Mouse (Mus musculus) urinary bladder, postnatal 10 days (tissue): ENCODE measurements around the gene Trmt1.

Source experiments
- DNase-seq: peaks from one replicate; pipeline ENCODE4 v3.0.0; 2022; ENCODE audit warnings: low spot score

The Trmt1 gene

GRCm38 (mm10) chr8:84731371-84732177 is 45.5 kb downstream of the Trmt1 start:
- DNase-seq, result no peak

- no peak for DNase-seq
Measured at GRCm38 (mm10) chr8:84732545-84732944, 46.4 kb downstream of the Trmt1 start.

- no peak for DNase-seq
Measured at GRCm38 (mm10) chr8:84732996-84733395, 46.9 kb downstream of the Trmt1 start.

DNA sequence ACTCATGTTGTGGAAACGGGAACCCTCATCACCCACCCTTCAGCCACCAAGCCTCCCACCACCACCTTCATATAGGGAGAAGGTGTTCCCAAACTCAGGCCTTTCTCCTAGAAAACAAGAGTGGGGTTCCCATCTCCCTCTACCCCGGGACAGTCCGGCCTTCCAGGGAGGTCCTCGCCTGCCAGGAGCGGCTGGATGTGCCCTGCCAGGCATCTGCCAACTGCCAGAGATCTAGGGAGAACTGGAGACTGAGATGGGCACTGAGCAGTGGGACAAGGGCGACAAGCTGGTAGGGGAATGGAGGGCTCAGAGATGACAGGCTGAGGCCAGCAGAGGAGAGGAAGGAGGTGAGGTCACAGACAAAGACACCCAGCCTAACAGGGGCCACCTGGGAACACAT is 47.9 kb downstream of the Trmt1 start:
- DNase-seq, result no peak

DNA sequence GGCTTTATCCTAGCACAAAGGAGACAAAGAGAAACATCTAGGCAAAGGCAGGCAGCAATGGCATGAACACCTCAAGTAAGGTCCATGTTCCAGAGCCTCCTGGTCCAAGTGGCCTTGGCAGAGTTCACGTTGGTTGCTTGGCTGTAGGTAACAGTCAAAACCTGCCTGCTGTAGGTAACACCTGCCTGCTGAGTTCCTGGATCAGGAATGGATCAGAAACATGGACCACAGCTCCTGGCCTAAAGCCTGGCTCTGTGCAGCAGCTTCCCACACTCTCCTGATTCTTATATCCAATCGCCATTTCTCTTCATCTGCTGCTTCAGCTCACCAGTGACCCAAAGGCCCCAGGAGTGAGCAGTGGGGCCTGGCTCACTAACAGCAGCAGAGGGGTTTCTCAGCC is 48.6 kb downstream of the Trmt1 start:
- no peak for DNase-seq

GRCm38 (mm10) chr8:84735597-84735996 is 49.5 kb downstream of the Trmt1 start:
- DNase-seq, result no peak

DNA sequence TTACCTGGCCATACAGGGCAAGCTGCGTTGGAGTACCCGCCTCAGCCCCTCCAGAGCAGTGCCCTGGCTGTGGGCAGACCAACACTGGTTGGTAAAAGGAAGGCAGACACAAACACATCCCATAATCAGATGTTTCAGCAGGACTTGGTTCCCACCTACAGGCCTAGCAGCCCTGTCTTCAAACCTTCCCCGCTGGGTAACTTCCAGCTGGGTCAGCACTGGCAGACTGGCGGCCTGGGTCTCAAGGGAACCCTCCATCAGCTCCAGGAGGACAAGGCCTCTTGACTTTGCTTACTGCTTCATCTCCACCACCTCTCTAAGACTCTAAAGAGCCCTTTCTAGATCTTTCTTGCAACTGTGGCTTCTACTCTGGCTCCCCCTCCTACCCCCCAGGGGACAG is 50.4 kb downstream of the Trmt1 start:
- DNase-seq, result no peak

DNA sequence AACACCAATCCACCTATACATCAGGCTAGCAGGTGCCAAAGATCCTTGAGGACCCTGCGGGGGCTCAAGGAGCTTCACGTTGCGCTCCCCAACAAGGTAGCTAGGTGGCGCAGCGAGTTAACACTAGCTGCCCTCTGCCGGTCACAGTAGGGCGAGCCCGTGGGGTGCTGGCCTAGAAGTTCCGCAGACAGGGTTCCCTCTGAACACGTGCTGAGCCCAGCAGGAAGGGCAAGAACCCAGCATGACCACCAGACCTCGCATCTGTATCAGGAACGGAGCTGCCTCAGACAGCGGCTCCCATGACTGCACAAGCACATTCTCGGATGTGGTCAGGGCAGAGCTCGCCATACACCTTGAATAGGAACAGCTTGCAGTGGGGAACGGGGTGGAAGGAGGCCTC is 51.5 kb downstream of the Trmt1 start:
- DNase-seq, result no peak

- DNase-seq, result no peak
Measured at GRCm38 (mm10) chr8:84738266-84738665, 52.2 kb downstream of the Trmt1 start.

- DNase-seq, result no peak
Measured at GRCm38 (mm10) chr8:84738715-84739400, 52.8 kb downstream of the Trmt1 start.

DNA sequence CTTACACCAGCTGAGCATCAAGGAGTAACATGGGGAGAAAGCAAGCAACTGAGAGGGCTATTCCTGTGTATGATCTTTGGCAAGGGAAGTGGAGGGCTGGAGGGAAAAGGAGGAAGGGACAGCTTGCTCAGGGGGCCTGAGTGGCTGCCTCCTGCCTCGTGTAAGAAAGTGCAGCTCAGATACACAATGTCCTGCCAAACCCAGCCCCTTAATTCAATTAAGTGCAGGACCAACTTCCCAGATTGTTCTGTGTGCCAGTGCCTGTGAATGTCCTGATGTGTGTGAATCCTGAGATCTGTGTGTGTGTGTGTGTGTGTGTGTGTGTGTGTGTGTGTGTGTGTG is 53.3 kb downstream of the Trmt1 start:
- DNase-seq, result no peak

GRCm38 (mm10) chr8:84740895-84741843 is 55.1 kb downstream of the Trmt1 start:
- no peak for DNase-seq

- no peak for DNase-seq
Measured at GRCm38 (mm10) chr8:84742171-84743053, 56.3 kb downstream of the Trmt1 start.

DNA sequence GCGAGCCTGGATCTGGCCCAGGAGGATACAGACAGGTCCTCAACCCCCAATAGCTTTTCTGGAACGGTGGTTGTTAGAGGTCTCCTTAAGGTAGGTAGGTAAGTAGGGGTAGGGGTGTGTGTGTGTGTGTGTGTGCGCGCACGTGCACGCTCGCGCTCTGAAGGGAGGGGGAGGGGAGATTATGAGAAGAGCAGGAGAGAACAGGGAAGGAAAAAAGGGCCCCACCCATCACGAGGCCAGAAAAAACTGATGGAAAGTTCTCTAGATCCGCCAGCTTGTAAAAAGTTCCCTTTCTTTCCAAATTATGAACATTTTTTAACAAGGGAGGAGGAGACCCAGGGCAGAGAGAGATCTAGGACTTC is 56.9 kb downstream of the Trmt1 start:
- no peak for DNase-seq

GRCm38 (mm10) chr8:84743517-84744420 is 57.7 kb downstream of the Trmt1 start:
- no peak for DNase-seq

DNA sequence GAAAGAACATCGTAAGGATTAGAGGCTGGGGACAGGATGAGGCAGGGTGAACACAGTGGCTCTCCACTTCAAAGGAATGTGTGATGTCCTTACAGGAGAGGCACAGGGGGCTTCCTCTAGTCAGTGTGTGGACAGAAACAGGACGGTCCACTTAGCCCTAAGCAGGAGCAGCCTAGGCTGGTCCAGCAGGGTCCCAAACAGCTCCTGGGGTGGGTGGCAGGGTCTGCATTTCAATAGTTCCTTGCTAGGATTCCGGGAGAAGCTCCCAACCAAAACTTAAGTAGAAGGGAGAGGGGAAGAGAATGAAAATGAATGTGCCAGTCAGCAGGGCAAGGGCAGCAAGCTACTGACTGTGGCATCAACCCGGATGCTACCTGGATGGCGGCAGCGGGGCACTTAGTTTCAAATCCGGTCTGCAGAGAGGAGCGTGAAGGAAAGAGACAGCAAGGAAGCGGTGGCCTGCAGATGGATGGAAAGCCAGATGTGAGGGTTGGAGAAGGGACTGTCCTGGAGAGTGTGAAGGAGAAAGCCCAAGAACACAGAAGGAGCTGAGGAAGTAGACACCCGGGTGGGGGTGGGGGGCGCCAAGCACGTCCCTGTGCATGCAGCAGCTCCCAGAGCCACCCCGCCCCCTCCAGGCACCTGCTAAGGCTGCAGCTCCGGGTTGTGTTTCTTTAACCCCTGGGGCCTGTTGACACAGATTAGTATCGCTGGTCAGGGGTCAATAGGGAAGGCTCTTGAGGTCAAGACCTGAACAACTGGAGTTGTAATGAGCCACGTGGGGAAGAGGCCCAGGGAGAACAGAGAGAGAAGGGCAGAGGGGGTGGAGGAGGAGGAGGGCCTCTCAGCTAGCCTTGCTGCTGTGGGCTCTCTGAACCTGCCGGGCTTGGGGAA is 59.2 kb downstream of the Trmt1 start:
- DNase-seq, result no peak
